Mouse (Mus musculus) neutrophil, adult 59 days (primary cell): ENCODE results near the gene Chn1. TPM values are rescaled to one million over a fixed set of nuclear protein-coding genes. Genes with fewer than 3 reads are reported as not detected.

Experiments
- total RNA-seq, 2 experiments: library from RNA; stranded (reverse); gene quantifications; 1 replicate in 1 of 2; 2 replicates in 1 of 2; pipeline ENCODE4 v1.2.4; 2023

Gene Chn1
- not detected for total RNA-seq

DNA sequence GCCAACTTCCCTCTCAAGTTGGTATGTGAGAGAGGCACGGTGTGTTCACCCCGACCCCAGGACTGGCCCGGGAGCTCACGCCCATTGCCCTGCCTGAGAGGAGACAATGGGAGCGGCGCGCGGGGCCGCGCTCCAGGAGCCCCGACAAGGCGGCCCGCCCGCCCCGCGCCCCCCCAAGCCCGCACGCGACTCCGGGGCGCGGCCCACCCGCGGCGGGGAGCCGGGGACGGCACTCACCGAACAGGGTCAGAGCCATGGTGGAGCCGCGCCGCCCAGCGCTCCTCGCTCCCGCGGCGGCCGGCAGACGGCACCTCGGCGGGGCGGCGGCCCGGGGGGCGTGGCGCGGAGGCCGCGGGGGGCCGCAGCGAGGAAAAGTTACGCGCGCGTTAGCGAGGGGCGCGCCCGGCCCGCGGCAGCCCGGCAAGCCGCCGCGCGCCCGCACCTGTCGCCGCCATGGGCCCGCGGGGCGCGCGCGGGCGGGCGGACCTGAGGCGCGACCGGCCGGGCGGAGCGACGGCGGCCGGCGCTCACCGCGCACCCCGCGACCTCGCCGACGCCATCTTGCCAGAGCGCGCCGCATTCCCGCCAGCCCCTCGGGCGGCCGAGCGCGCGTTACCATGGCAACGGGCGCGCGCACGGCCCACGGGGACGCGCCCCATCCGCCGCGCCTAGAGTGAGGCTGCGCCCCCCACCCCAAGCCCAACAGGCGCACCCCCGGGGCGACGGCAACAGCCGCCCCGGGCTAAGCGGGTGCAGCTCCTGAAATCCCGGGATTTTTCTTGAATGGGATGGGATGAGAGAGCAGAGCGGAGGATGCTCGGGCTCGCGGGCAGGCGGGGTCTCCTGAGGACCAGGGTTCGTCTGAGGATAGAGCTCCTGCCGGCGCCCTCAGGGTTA, at the start of gene Chn1:
Chn1 (minus strand) TSS at position 561 of the 897 bp plus-strand sequence.

GRCm38 (mm10) chr2:73580166-73580565, 195.0 kb downstream of the Chn1 start, which contains the start of gene Chrna1:
Gene Chrna1, minus strand, starts transcription at chr2:73580338.

Other genes starting within 250 kb of the Chn1 start
- gene Wipf1, start 245.6 kb downstream of the Chn1 start, total RNA-seq: 100 to 1,000 TPM; 183 to 197 TPM
- under 1 TPM in 1 of 2 experiments, not detected in 1; 0.11 TPM for gene Chrna1, start 195.0 kb downstream of the Chn1 start, total RNA-seq
- gene Atf2, start 117.3 kb upstream of the Chn1 start, total RNA-seq: 10 to 100 TPM; 47.7 to 57.1 TPM
- 100 to 1,000 TPM; 125 to 142 TPM for gene Atp5g3, start 136.0 kb upstream of the Chn1 start, total RNA-seq